Mouse (Mus musculus): ENCODE measurements around the gene Ripor2.

Gene Ripor2

GRCm38 (mm10) chr13:24619711-24620110 lies 37.7 kb downstream of the Ripor2 start:
- no peak for DNase-seq

GRCm38 (mm10) chr13:24620439-24620838 lies 38.5 kb downstream of the Ripor2 start:
- no peak for DNase-seq

DNA sequence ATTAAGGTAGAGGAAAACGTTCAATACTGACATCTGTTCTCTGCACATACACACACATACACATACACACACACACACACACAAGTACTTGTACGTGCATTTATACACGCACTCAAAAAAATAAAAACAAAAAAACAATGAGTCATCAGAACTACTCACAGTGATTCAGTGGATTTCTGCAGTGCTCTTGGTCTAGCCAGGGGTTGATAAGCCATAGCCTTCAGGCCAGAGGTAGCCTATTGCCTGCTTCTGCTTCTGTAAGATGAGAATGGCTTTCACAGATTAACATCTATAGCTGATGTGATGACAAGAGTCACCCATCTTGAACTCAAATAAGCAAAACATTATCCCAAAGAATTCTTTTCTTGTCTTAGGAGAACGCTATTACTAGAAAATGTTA lies 41.6 kb downstream of the Ripor2 start:
- DNase-seq: no peak

DNA sequence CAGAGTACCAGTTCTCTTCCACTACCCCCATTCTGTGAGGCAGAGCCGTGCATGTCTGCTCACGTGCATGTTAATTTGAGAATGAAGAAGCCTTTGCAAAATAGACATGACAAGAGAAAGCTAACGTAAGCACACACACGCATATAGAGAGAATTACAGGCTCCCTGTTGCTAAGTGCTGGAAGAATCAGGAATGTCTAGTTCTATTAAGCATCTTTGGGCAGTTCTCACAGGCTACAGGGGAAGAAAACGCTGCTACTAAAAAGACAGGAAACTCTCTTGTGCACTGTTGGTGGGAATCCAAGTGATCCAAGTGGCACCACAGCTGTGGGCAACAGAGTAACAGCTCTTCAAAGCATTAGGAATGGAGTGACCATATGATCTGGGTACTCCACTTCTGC lies 43.1 kb downstream of the Ripor2 start:
- no peak for DNase-seq

GRCm38 (mm10) chr13:24626698-24627436 lies 44.9 kb downstream of the Ripor2 start:
- DNase-seq: no peak

- no peak for DNase-seq
Observed at GRCm38 (mm10) chr13:24628192-24628591, 46.2 kb downstream of the Ripor2 start.

DNA sequence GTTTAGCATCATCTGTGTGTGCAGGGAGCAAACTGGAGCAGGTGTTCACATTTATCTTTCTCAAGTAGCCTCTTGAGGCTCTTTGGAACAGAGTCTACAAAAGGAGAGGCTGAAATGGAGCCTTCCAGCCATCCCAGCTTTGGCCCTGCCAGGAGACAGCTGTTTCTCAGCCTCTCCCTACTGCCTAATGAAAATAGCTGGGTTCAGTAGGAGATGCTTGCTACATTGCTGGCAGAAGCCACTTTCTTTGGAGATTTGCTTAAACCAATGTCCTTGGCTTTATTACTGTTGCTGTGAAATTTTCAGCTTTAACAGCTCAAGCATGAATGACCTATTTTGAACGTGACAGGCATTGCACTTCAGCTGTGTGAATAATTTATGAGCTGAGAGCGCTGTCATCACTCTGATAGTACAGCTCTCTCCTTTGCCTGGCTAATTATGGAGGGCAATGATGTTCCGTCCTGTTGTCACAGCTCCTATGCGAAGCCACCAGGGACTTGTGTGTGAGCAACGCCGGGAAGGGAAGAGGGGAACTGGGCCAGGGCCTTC lies 47.2 kb downstream of the Ripor2 start:
- DNase-seq: no peak

DNA sequence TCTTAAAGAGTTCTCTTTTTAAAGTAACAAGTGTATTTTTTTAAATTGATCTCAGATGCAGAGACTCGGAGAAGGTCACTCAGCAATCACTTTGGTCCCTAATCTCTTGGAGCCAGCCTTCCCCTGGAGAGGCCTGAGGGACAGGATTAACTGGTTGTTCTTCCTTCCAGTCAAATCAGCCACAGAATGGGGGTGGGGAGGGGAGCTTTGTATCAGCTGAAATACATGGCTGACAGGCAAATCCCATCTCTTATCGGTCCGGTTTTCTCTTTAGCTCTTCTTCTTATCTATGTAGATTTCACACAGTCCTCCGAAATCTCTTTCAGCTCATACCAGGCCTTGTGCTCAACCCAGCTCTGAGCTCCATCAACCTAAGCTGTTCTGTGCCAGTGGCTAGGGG lies 48.4 kb downstream of the Ripor2 start:
- no peak for DNase-seq

- no peak for DNase-seq
Observed at GRCm38 (mm10) chr13:24632988-24633577, 51.1 kb downstream of the Ripor2 start.

GRCm38 (mm10) chr13:24634346-24635120 lies 52.5 kb downstream of the Ripor2 start:
- no peak for DNase-seq

GRCm38 (mm10) chr13:24638371-24639214 lies 56.6 kb downstream of the Ripor2 start:
- peak; percentile 54 for DNase-seq

- DNase-seq: no peak
Observed at GRCm38 (mm10) chr13:24639215-24640165, 57.5 kb downstream of the Ripor2 start.

GRCm38 (mm10) chr13:24640166-24640560 lies 58.2 kb downstream of the Ripor2 start:
- no peak for DNase-seq

DNA sequence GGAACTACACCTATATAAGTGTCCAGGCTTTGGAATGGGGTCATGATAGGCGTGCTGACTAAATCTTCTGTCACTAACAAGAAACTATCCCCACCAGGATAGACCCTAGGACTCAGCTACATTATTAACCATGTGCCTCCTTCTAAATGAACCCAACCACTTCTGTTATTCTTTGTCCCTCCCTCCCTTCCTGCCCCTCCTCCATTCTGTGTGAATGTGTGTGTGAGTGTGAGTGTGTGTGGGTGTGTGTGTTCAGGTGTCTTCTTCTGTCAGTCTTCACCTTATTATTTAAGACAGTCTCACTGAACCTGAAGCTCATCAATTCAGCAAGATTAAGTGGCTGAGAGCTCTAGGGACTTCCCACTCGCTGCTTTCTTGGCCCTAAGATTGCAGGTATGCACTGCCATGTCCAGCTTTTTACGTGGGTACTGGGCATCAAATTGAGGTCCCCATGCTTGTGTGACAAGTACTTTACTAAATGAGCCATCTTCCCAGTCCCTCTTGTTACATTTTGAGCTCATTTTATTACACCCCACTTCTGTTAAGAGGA lies 58.9 kb downstream of the Ripor2 start:
- no peak for DNase-seq

- no peak for DNase-seq
Observed at GRCm38 (mm10) chr13:24641491-24642430, 59.8 kb downstream of the Ripor2 start.

DNA sequence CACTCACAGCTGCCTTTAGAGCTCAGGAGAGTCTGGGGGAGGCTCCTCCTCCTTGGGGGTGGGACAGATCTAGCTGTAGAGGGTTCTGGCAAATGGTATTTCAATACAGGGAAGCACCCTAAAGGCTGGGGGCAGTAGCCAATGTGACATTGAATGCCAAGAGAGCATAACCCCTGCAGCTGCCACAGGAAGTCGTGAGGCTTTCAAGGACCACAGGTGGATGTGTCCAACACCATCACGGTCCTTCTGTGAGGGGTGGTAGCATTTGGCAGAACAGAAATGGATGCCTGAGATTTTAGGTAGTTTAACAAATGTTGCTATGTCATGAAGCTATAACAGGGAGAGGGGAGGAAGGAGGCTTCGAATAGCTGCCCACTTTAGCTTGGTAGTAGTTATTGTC lies 63.2 kb downstream of the Ripor2 start:
- DNase-seq: no peak

DNA sequence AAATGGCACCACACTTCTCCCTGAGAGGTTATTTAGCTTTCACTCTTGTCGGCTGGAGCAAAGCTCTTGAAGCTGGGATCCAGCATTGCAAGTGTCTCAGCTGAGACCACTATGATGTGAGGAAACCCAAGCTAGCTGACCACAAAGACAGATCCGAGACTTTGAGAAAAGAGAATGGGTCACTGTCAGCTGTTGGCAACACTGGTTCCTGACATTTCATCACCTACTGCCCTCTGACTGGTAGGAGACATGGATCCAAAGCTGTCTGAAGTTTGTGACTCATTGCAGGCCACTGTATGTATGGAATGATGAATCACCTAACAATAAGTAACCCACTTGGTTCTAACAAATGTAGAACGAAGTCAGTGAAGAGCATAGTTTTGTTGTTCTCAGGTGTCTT lies 64.3 kb downstream of the Ripor2 start:
- DNase-seq: no peak

DNA sequence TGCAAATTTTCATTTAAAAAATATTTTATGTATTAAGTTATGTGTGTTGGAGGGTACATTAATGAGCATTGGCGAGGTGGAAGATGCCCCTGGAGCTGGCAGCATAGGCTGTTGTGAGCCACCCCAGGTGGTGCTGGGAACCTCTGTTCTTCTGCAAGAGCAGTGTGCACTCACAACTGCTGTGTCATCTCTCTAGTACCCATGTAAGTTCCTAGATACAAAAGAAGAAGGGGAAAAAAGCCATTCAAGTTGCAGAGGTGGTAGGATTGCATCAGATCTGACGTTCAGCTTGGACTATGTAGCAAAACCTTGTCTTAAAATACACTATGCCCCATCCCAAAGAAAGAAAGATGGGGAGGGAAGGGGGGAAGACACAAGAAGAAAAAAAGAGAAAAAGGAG lies 65.5 kb downstream of the Ripor2 start:
- no peak for DNase-seq

GRCm38 (mm10) chr13:24648027-24648426 lies 66.0 kb downstream of the Ripor2 start:
- DNase-seq: no peak

- no peak for DNase-seq
Observed at GRCm38 (mm10) chr13:24648668-24649067, 66.7 kb downstream of the Ripor2 start.

Data from right cerebral cortex, adult 18-20 months (tissue).